Mouse (Mus musculus) spleen, embryonic (tissue): ENCODE measurements around the gene Ccr3.
"Not testable (repeated sequence)": the region's sequence is repeated elsewhere in the genome, so short reads cannot be mapped to it uniquely, and the experiment has no call there.

ENCODE experiments used
- CTCF ChIA-PET: fragments of 350-600 bp; sonication (Branson Sonifier 250); formaldehyde crosslinking; loops from one replicate; lab custom pipeline; 2022; lab: Charles Lee

The Ccr3 gene

DNA sequence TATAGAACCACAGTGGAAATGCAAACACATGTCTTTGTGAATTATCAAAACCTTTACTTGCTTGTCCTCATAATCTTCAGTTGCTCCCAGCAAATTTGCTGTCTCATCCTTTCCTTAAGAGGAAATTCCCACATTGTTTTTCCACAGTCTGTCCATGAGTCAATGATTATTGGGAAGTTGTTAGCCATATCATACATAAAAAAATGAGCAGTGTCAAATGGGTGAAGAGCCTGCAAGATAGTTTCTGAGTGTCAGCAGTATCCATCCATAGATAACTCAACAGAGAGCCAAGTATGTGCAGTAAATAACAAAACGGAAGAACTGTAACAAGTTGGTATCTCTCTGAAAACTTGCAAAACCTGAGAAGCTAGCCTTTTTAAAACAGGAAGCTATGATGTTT lies at the start of gene Ccr3:
Gene Ccr3, plus strand, starts transcription at position 301 of the 400 bp plus-strand sequence.
- CTCF ChIA-PET = interaction anchor here (0.8 kb wide), 1 partner anchor 48 kb away, joined by 4 read pairs; no protein-coding TSS in a partner anchor

DNA sequence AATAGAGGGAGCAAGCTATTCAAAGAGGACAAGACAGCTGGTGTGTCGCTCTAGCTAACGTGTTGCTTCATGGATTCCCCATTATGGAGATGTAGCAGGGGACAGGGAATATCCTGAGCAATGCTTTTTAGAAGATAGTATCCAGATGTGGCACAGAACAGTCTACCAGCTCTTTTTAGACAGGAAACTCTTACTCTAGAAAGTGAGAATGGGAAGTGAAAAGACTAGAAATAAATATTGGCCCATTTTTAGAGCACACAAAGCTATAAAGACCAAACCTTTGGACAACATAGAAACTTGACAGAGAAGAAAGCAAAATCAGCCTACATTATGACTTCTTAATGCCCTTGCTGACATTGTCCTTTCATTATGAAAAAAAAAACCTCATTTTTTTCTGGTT lies 46.1 kb upstream of the Ccr3 start:
- CTCF ChIA-PET = no interaction called here

DNA sequence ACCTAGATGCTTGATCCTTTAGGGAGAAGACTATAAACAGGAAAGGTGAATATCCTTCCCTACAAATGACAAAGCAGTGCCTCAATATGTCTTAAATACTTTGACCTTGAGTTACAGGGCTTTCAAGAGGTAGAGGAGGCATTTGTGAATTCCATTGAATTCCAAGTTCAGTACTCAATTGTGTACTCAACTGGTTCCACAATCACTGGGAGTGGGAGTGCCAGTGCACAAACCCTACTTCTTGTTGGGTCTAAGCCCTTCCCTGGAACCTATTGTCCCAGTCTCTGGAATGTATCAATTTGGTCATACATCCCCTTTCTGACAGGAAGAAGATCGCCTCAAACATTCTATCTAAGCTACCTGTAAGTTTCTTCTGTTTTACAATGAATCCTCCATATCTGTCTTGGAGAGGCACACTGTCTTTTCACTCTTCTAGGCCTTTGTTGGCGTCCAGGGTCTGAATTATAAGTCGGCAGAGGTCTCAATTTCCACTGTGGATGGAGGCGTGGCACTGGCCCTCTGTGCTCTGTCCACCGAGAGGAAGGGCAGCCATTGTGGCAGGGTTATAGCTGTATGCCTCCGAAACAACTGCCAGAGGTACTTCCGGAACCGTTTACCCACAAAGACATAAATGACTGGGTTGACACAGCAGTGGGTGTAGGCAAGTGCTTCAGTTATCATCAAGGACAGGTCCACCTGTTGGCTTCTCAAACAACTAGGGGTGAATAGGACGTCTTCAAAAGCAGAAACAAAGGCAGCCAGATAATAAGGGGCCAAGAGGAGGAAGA lies 44.7 kb upstream of the Ccr3 start:
- CTCF ChIA-PET = no interaction called here

DNA sequence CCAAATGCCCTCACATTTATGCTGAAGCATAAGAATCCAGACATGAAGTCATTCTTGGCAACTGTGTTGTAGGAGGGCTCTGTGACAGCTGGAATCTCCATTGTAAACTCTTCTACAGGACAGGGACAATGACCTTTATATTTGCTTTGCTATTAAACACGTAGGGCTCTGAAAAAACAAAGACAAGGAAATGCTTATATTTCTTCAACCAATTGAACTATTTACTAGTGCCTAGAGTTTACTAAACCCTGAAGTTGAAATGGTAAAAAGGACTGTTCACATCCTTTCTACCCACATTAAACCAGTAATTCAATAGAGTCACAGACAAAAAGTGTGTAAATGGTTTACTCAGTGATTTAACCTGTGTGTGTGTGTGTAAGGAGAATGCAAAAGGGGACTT lies 43.5 kb upstream of the Ccr3 start, which contains the start of gene Ccr1l1:
Gene Ccr1l1, minus strand, starts transcription at position 101 of the 400 bp plus-strand sequence.
- CTCF ChIA-PET = no interaction called here

DNA sequence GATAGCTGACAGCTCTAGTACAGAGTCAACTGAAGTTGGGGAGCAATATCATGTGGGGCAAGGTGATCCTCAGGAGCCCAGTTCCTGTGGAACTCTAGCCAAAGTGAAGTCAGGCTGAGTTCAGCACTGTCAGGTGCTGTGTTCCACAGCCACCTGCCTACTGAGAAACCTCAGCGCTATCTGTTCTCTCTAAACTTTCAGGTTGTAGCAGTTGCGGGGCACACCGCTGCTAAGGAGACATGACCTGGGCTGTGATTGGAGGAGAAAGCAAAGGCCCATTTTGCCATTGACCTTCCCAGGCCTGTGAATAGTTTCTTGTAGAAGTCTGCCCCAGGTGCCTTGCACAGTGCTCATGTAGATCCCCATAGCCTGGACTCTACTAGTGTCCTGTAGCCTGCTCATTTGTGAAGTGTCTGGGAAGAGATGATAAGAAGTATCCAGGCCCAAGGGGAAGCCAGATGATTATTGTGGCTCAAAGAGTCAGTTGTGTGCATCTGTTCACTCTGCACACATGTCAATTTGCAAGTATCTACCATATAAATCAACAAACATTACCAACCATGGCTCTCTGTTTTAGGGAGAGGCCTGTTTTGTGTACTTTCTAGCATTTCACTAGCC lies 40.8 kb upstream of the Ccr3 start:
- CTCF ChIA-PET = not testable (repeated sequence)

DNA sequence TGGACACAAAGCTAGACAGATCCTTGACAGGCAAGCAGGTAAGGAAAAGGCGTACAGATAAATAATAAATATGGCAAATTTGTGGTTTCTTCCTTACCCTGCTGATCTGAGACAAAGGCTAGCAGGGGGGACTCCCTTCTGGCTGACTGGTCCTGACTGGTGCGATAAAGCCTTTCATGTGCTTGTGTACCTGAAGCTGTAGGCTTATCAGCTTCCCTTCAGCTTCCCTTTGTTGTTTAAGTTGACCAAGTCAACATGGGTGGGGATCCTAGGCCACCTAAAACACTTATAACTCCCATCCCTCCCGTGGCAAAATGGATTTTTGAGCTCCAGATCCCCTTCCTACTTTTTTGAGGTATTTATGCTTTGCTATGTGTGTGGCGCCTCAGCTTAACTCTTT lies 39.9 kb upstream of the Ccr3 start:
- CTCF ChIA-PET = no interaction called here

DNA sequence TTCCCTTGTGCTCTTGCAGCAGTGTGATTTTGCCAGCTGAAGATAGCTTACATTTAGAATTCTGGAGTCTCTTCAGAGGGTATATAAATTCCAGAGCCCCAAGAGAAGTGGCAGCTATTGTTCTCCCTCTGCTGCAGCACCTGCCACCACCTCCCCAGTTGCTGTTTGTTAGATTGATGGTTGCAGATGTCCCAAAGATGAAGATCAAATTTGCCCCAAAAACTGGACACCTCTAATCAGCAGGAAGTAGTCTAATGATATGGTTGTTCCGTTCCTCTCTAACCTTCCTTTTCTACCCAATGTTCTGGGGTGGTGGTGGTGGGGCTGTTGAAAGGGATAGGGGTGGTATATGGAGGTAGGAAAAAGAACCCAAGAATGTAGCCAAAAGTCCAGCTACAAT lies 39.1 kb upstream of the Ccr3 start:
- CTCF ChIA-PET = interaction anchor here (0.5 to 1.1 kb wide), 3 partner anchors 27 to 52 kb away, joined by 3 to 9 read pairs (median 4); no protein-coding TSS in a partner anchor

DNA sequence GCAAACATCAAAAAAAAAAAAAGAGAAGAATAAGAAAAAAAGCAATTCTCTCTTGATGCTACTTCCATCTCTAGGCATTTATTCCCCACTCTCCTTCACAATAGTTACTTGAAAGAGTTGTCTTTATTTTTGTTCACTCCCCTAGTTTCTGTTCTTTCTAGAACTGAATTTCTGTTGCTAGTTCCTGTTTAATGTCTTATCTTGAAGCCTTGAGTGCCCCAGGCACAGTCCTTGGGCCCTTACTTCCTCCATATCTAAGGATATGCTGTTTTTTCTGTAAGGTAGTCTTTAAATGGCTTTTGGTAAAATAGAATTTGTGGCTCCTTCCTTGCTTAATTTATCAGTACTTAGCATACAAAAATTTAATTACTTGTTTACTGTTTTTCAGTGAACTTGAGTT lies 36.8 kb upstream of the Ccr3 start:
- CTCF ChIA-PET = no interaction called here

DNA sequence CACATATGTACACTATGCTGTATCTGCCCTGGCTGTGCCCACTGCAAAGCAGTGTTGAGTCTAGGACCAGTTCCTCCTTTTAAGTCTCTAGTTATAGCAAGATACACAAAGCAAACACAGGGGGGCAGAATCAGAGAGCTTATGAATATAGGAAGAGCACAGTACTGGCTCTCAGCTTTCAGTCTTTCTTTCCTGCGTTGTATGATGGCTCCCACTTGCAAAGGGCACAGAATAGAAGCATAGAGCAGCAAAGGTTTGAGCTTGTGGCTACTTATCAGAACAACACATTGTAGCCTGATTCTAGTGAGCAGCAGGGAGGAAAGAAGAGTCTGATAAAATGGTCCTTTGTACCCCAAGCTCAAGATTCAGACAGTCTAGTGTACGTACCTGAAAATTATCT lies 35.6 kb upstream of the Ccr3 start:
- CTCF ChIA-PET = interaction anchor here (0.8 kb wide), 1 partner anchor 47 kb away, joined by 4 read pairs; no protein-coding TSS in a partner anchor

DNA sequence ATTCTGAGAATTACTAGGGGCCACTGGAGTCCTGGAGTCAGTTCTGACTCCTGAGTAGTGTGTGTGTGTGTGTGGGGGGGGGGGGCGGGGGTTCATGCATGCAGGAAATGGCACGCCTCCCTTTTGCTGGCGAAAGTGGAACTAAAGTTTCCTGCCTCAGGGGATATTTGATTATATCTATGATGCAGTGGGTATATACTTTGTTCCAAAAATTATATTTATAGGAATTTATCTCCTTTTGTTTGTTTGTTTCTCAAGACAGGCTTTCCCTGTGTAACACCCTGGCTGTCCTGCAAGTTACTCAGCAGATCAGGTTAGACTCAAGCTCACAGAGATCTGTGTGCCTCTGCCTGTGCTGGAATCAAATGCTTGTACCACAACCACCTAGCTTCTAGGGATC lies 32.1 kb upstream of the Ccr3 start:
- CTCF ChIA-PET = no interaction called here

DNA sequence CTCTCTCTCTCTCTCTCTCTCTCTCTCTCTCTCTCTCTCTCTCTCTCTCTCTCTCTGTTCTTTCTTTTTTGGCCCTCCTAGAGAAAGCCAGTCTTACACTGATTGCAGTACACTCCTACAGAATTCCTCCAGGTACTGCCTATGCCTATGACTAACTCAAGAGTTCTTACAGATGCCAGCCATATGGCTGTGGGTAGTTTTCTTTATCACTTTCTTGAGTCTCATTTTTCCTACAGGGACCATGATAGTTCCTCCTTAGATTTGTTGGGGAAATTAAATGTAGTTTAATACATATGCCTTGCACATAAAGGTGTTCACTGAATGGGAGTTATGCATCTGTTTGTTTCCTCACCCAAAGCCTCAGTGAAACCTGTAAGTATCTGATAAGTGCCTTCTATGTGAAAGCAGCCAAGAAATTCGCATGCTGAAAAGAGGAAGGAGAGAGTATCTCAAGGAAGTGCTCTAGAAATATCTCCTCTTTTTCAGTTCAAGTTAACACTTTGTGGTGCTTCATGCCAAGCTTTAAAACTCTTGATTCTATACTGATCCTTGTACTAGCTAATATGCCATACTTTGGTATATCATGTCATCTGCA lies 30.4 kb upstream of the Ccr3 start:
- CTCF ChIA-PET = no interaction called here

DNA sequence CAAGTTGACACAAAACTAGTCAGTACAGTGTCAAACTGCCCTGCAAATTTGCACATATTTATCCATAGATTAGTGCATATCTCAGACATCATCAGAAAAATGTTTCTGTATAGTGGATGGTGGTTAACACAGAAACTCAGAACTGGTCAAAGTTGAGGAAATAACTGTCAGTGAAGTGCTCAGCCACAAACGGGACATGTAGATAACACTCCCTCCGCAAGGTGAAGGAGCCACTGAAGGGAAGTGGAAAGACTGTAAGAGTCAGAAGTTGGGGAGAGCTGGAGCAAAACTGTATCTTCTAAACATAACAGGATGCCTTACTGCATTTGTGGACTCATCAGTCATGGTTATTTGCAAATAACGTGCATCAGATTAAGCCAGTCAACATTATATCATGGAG lies 24.1 kb upstream of the Ccr3 start:
- CTCF ChIA-PET = no interaction called here

DNA sequence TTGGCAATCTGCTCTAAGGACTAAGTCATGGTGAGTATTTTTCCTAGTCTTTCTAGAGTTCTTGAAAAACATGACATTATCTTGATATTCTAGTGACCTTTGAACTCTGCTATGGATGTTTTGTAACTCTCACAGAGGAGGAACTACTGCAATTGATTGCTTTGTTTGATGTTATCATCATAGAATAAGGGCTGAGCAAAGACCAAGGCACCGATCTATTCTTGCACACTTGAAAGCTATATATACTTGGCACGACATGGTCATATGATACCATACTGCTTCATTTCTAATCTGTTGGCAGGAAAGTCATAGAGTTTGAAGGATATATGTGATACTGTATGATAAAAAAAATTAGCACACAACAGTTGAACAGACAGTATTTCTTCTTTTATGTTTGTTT lies 22.0 kb upstream of the Ccr3 start:
- CTCF ChIA-PET = no interaction called here

DNA sequence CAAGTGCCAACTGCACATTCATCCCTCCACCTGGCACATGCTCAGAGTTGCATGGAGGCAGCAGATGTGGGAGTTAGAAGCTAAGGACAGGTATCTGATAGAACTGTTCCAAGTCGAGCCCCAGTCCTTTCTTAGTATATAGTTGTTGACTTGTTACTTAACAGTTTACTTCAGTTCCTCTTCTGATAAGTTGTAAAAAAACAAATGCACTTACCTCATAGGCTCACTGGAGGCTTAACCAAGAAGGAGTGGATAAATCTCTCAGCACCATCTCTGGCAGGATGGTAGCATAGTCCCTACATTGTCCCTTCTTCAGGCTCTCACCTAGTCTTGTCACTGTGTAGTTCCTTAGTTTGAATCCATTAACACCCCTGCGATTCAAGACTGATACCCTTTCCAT lies 9.1 kb upstream of the Ccr3 start:
- CTCF ChIA-PET = no interaction called here

DNA sequence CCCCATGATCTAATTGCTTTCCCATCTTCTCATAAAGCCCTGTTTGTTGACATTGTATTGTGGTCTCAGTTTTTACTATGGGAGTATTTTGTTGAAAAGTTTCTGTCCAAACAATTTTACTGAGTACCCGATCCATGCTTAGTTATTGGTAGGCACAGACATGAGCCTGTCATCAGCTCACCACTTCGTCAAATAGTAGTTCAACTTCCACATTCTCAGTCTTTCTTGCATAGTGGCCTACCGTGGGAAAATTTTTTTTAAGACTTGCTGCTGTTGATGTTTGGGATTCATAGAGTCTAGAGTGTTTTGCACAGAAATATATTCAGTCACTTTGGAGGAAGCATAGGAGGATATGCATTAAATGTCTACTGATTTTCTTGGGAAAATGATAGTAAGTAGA lies 8.5 kb upstream of the Ccr3 start:
- CTCF ChIA-PET = no interaction called here

DNA sequence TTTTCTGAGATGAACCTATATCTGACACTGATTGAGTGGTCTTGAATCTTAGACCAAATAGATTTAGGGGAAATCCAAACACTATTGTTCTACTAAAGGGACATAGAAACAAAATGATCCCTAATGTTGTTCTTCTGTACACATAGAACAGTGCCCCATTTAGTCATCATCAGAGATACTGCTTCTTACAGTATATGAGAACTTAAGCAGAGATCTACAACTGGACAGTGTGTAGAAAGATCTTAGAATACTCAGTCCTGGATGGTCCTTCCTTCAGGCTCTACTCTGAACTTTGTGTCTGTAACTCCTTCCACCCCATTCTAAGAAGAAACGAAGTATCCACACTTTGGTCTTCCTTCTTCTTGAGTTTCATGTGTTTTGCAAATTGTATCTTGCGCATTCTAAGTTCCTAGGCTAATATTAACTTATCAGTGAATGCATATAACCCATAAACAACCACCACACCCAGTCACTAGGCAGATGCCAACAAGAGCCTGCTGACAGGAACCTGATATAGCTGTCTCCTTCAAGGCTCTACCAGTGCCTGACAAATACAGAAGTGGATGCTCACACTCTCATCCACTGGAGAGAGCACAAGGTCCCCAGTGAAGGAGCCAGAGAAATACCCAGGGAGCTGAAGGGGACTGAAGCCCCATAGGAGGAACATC lies 6.7 kb upstream of the Ccr3 start:
- CTCF ChIA-PET = no interaction called here

DNA sequence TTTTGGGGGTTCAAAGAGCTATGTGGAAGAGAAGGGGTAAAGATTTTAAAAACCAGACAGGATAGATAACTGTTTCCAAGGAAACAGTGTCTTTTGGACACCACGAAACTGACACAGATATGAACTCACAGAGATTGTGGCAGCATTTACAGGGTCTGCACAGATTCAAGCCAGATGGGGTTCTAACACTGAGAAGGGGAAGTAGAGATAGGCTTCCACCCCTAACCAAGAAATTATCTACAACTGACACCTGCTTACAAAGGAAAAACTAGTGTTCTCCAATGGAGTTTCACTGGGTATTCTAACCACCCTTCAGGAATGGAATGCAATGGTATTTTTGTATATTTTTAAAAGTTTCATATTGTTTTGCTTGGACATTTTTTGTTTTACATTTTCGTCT lies 5.7 kb upstream of the Ccr3 start:
- CTCF ChIA-PET = no interaction called here

DNA sequence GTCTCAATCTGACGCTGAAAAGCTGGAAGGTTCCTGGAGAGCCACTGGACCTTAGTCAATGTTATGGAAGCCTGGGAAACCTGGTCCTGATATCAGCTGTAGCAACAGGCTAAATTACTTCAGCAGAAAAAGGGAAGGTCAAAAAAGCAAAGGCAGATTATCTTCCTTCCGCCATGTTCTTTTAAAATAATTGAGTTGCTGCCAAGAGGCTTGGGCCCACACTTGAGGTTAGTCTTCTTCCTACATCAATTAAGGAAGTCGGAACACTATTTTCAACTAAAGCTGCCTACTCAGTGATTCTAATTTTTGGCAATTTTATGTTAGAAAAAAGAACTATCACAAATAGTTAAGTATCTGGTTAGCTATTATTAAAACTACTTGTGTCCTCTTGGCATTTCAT lies 1.9 kb upstream of the Ccr3 start:
- CTCF ChIA-PET = no interaction called here

DNA sequence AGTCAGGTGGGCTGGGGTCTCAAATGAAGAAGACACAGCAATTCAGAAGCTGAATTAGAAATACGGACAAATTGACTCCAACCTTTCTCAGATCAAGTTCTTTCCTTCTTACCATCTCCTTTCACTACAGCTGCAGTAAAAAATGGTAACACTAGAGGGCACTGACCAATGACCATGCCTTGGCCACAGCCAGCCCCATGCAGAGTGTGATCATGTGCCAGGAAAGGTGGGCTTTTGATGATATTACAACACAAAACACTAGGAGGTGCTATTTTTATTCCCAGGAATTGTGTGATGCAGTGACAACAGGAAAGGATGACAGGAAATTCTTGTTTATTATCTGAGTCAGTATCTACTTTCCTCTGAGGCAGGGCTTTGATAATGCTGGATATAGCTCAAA lies 11.6 kb downstream of the Ccr3 start:
- CTCF ChIA-PET = interaction anchor here (1.2 to 1.5 kb wide), 2 partner anchors 47 to 94 kb away, joined by 3 to 4 read pairs; no protein-coding TSS in a partner anchor

DNA sequence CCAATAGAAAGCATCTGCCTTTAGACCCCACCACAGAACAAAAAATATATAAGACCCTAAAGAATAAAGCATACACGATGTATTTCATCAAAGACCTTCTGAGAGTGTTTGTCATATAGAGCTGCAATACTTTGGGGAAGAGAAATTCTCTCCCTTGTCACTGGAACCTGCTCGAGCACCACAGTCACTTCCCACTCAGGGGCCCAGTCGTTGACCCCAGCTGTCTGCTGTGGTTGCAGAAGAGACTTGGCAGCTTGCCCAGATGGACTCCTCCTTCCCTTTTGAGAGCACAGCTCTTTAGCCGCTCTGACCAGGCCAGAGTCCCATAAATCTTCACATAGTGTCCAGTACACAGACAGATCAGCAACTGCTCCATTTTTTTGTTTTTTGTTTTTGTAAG lies 15.9 kb downstream of the Ccr3 start:
- CTCF ChIA-PET = no interaction called here

DNA sequence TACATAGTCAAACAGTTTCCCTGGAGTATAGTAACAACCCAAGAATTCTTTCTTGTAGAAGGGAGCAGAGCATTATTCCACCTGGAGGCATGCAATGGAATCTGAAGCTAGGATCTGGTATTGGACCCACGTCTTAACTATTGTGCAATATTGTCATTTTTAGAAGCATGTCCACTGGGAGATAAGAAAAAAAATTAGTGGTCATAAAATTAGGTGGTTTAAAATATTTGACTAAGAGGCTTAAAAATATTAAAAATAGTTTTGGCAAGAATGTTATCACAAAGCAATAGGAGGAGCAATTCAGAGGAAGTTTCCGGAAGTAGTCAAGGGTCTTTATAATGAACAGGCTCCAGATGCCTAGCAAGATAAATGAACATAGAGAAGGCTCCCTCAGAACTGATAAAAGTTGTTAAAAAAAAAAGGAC lies 16.4 kb downstream of the Ccr3 start:
- CTCF ChIA-PET = no interaction called here

DNA sequence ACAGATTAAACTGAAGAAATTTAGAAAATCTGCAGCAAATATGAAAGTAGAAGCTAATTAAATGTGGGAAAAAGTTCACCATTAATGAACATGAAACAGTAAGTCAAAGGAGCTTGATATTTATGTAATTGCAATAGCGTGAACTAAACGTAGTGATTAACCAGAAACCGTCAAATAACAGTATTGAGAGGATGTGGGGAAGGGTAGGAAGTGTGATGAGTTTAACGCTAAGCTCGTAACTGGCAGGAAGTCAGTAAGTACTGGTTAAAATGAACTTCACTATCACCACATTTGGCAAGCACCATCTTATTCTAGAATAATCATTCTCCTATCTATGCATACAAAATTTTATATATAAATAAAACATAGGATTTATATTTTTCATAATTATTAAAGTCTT lies 17.2 kb downstream of the Ccr3 start:
- CTCF ChIA-PET = interaction anchor here (1.3 kb wide), 1 partner anchor 12 kb away, joined by 9 read pairs; no protein-coding TSS in a partner anchor
